Mouse (Mus musculus) brain, embryonic 14.5 days (tissue): ENCODE data around the gene Nyap1. TPM values are rescaled to one million over a fixed set of nuclear protein-coding genes. Genes with fewer than 3 reads are reported as not detected.

ENCODE experiments used
- DNase-seq: peaks from one replicate; pipeline ENCODE4 v3.0.0-alpha.2; 2011; ENCODE audit warnings: low read depth
- CTCF ChIP-seq: fragments of 200-500 bp; IDR thresholded peaks from 2 replicates; pipeline ENCODE4 v1.5.1; 2012; ENCODE audit warnings: inconsistent platforms, mild to moderate bottlenecking, moderate library complexity, borderline replicate concordance; ENCODE audit not compliant: insufficient read depth, insufficient read length; ENCODE audit errors: extremely low read depth
- POLR2A ChIP-seq: fragments of 200-500 bp; IDR thresholded peaks from 2 replicates; pipeline ENCODE4 v1.6.1; 2012; ENCODE audit warnings: mild to moderate bottlenecking, inconsistent platforms, borderline replicate concordance; ENCODE audit not compliant: poor library complexity, insufficient read depth, insufficient read length, severe bottlenecking; ENCODE audit errors: extremely low read depth
- polyA plus RNA-seq: library from polyadenylated mRNA; depleted of rRNA; stranded (reverse); fragments of >200 nt; gene quantifications from 2 replicates; pipeline ENCODE4 v1.2.3, GENCODE M21; 2012; rRNA removed

Nyap1 gene
- polyA plus RNA-seq = 208 and 219 TPM in 2 replicates

GRCm38 (mm10) chr5:137741023-137741931, at the start of gene Nyap1:
Gene Nyap1 (minus strand): TSS chr5:137741607.
- TF ChIP-seq POLR2A (peak; percentile 37; the same call in 1 of the 2 replicates), CTCF (peak; percentile 83)
- peak; percentile 93 for DNase-seq

GRCm38 (mm10) chr5:137788946-137789531, 47.6 kb upstream of the Nyap1 start:
- DNase-seq = no peak
- TF ChIP-seq CTCF = no peak
- no peak for TF ChIP-seq POLR2A

- TF ChIP-seq CTCF (no peak), POLR2A (no peak)
- no peak for DNase-seq
These were observed 46.8 kb upstream of the Nyap1 start for GRCm38 (mm10) chr5:137788171-137788570.

- TF ChIP-seq POLR2A = peak; percentile 32; the same call in 1 of the 2 replicates
- peak; percentile 73 for TF ChIP-seq CTCF
- DNase-seq = peak; percentile 99
These were observed 45.9 kb upstream of the Nyap1 start, which contains the start of the genes Mepce and Zcwpw1 for GRCm38 (mm10) chr5:137787151-137787928. Gene Mepce (minus strand): TSS chr5:137787655. Gene Zcwpw1 (plus strand): TSS chr5:137787798.

- no peak for TF ChIP-seq CTCF
- peak; percentile 65; the same call in 1 of the 2 replicates for TF ChIP-seq POLR2A
- DNase-seq = peak; percentile 100
These were observed 44.9 kb upstream of the Nyap1 start for GRCm38 (mm10) chr5:137786109-137786942.

- TF ChIP-seq POLR2A (no peak), CTCF (no peak)
- peak; percentile 33 for DNase-seq
These were observed 44.0 kb upstream of the Nyap1 start for GRCm38 (mm10) chr5:137785164-137786031.

GRCm38 (mm10) chr5:137784546-137784945, 43.1 kb upstream of the Nyap1 start:
- DNase-seq = no peak
- TF ChIP-seq POLR2A (no peak), CTCF (no peak)

GRCm38 (mm10) chr5:137783901-137784540, 42.6 kb upstream of the Nyap1 start:
- no peak for DNase-seq

More at GRCm38 (mm10) chr5:137783901-137784540, 42.6 kb upstream of the Nyap1 start:
- TF ChIP-seq POLR2A (no peak), CTCF (no peak)
